Comparison of ENCODE assay signal across 11 mouse cellular contexts in genomic region chr13:98315124-98315523, GRCm38 (mm10). TPM values are rescaled to one million over a fixed set of nuclear protein-coding genes. Genes with fewer than 3 reads are reported as not detected.
A peak's percentile ranks its signal among the peaks of the same experiment; 100 is the strongest.
DNase-seq lines count a peak whose midpoint lies in the region; ATAC-seq and TF ChIP-seq lines count a peak whose summit lies in the region.
"Had no signal": no experiment of that assay in that cellular context is flagged by ENCODE, and none has a peak within 500 bp of the region (broad histone marks: within the 10 kb centered on the region; RNA-seq: fewer than 3 reads in every experiment).

No protein-coding gene starts in this region.

- no peak overlapping the region for H3K27ac ChIP-seq in embryonic facial prominence, embryonic 14.5 days (replicated peaks; ENCODE audit: low read depth, low read length)
- H3K27ac ChIP-seq in intestine, postnatal 0 days (ENCODE audit: low read depth, low read length), result no peak overlapping the region
- H3K27ac ChIP-seq in midbrain, embryonic 15.5 days, result no peak overlapping the region

- peak overlapping the region; percentile 80 for H3K4me2 ChIP-seq in embryonic facial prominence, embryonic 14.5 days (ENCODE audit: low read depth, low read length)
- H3K4me2 ChIP-seq in intestine, postnatal 0 days (replicated peaks; ENCODE audit: low read depth), result peak overlapping the region; percentile 73
- peak overlapping the region; percentile 63; the same call in 1 of the 2 replicates for H3K4me2 ChIP-seq in midbrain, embryonic 15.5 days

- H3K27me3 ChIP-seq in embryonic facial prominence, embryonic 14.5 days (replicated peaks; ENCODE audit: control insufficient read depth, insufficient read depth, low read length), result no peaks in the 10 kb centered on the region
- H3K27me3 ChIP-seq in intestine, postnatal 0 days (replicated peaks; ENCODE audit: control insufficient read depth, insufficient read depth, low read length), result no peaks in the 10 kb centered on the region
- no peaks in the 10 kb centered on the region for H3K27me3 ChIP-seq in midbrain, embryonic 15.5 days (replicated peaks)

- no peaks in the 10 kb centered on the region for H3K9me3 ChIP-seq in embryonic facial prominence, embryonic 14.5 days (ENCODE audit: control insufficient read depth, low read length)
- no peaks in the 10 kb centered on the region for H3K9me3 ChIP-seq in intestine, postnatal 0 days (ENCODE audit: control insufficient read depth)
- H3K9me3 ChIP-seq in midbrain, embryonic 15.5 days, result no peaks in the 10 kb centered on the region

- DNase-seq in kidney, adult 8-10 months, result peak; percentile 4 to 47
- DNase-seq in kidney, postnatal 25 days, result no peak
- DNase-seq in embryonic facial prominence, embryonic 14.5 days (ENCODE audit: low spot score), result no peak
- no peak for DNase-seq in gastrocnemius, postnatal 36 days
- no peak for DNase-seq in thymus, postnatal 14 days
- DNase-seq in retina, postnatal 1 day, result no peak
- DNase-seq: cerebellum, postnatal 25 days; right cerebral cortex, adult 18-20 months had no signal

- no peak for TF ChIP-seq CTCF in intestine, postnatal 0 days (IDR thresholded peaks at IDR 0.05; ENCODE audit: low read depth)

- no peak for ATAC-seq in embryonic facial prominence, embryonic 14.5 days (ENCODE audit: low read depth)
- ATAC-seq in intestine, postnatal 0 days, result no peak
- no peak for ATAC-seq in midbrain, embryonic 15.5 days (replicated peaks)

- H3K9ac ChIP-seq in embryonic facial prominence, embryonic 14.5 days (ENCODE audit: low read depth, low read length), result peak overlapping the region; percentile 1; the same call in 1 of the 2 replicates
- H3K9ac ChIP-seq in intestine, postnatal 0 days (ENCODE audit: low read depth, low read length), result no peak overlapping the region
- no peak overlapping the region for H3K9ac ChIP-seq in midbrain, embryonic 15.5 days

- H3K36me3 ChIP-seq in embryonic facial prominence, embryonic 14.5 days (ENCODE audit: control insufficient read depth, insufficient read depth, low read length), result peaks cover 49% of the 10 kb centered on the region
- peaks cover 31% of the 10 kb centered on the region for H3K36me3 ChIP-seq in intestine, postnatal 0 days (ENCODE audit: control insufficient read depth, insufficient read depth)
- H3K36me3 ChIP-seq in midbrain, embryonic 15.5 days (replicated peaks), result peaks cover 27% of the 10 kb centered on the region; the same call in 1 of the 2 replicates

- intact Hi-C loops in gastrocnemius, postnatal 36 days (cut with DNase I), result loop anchor here (5.0 kb wide), 1 partner anchor 53 kb away; the partner anchor contains the start of genes Ankra2 and Utp15

- WGBS in embryonic facial prominence, embryonic 14.5 days, result 61% methylated on average over 4 of the region's 4 CpGs
- 41% methylated on average over 4 of the region's 4 CpGs for WGBS in intestine, postnatal 0 days
- 75% methylated on average over 4 of the region's 4 CpGs for WGBS in midbrain, embryonic 15.5 days

- peak overlapping the region; percentile 99 for H3K4me3 ChIP-seq in embryonic facial prominence, embryonic 14.5 days (ENCODE audit: low read depth, low read length)
- peak overlapping the region; percentile 87; the same call in 1 of the 2 replicates for H3K4me3 ChIP-seq in intestine, postnatal 0 days (ENCODE audit: low read depth, low read length)
- H3K4me3 ChIP-seq in midbrain, embryonic 15.5 days, result no peak overlapping the region

- peaks cover 11% of the 10 kb centered on the region for H3K4me1 ChIP-seq in embryonic facial prominence, embryonic 14.5 days (ENCODE audit: control insufficient read depth, insufficient read depth, low read length)
- H3K4me1 ChIP-seq in intestine, postnatal 0 days (replicated peaks; ENCODE audit: control insufficient read depth, insufficient read depth, low read length), result peaks cover 11% of the 10 kb centered on the region; the same call in 1 of the 2 replicates
- H3K4me1 ChIP-seq in midbrain, embryonic 15.5 days, result peaks cover 25% of the 10 kb centered on the region

RNA-seq across cellular contexts. Expression of gene Btf3, which starts 1.7 kb away (rescaled TPM):
- polyA plus RNA-seq in embryonic facial prominence, embryonic 14.5 days (2014; fragmentation: Nextera tagmentation; extraction: Ambion mirVana), result 674 and 695 TPM in 2 replicates
- 471 and 494 TPM in 2 replicates for polyA plus RNA-seq in intestine, postnatal 0 days (2015; fragmentation: Nextera tagmentation; extraction: Ambion mirVana)
- polyA plus RNA-seq in midbrain, embryonic 15.5 days (2015; fragmentation: Nextera tagmentation; extraction: Ambion mirVana), result 426 and 445 TPM in 2 replicates
- total RNA-seq in gastrocnemius, postnatal 36 days (2021), result 100 to 1,000 TPM; 186 to 222 TPM

RNA-seq across cellular contexts. Expression of gene Gm21976, which starts 35.4 kb away (rescaled TPM):
- not detected in 2 replicates for polyA plus RNA-seq in embryonic facial prominence, embryonic 14.5 days (2014; fragmentation: Nextera tagmentation; extraction: Ambion mirVana)
- not detected in 2 replicates for polyA plus RNA-seq in intestine, postnatal 0 days (2015; fragmentation: Nextera tagmentation; extraction: Ambion mirVana)
- not detected in 2 replicates for polyA plus RNA-seq in midbrain, embryonic 15.5 days (2015; fragmentation: Nextera tagmentation; extraction: Ambion mirVana)
- total RNA-seq in gastrocnemius, postnatal 36 days (2021), result not detected
- total RNA-seq: layer of hippocampus, postnatal 25 days had no signal

RNA-seq across cellular contexts. Expression of gene Foxd1, which starts 38.9 kb away (rescaled TPM):
- 2.9 and 3.6 TPM in 2 replicates for polyA plus RNA-seq in embryonic facial prominence, embryonic 14.5 days (2014; fragmentation: Nextera tagmentation; extraction: Ambion mirVana)
- polyA plus RNA-seq in intestine, postnatal 0 days (2015; fragmentation: Nextera tagmentation; extraction: Ambion mirVana), result not detected in 2 replicates
- 0.89 and 1.0 TPM in 2 replicates for polyA plus RNA-seq in midbrain, embryonic 15.5 days (2015; fragmentation: Nextera tagmentation; extraction: Ambion mirVana)
- total RNA-seq in gastrocnemius, postnatal 36 days (2021), result under 1 TPM in 1 of 2 experiments, not detected in 1; 0.17 TPM

RNA-seq across cellular contexts. Expression of gene Ankra2, which starts 52.2 kb away (rescaled TPM):
- 26.6 and 30.2 TPM in 2 replicates for polyA plus RNA-seq in embryonic facial prominence, embryonic 14.5 days (2014; fragmentation: Nextera tagmentation; extraction: Ambion mirVana)
- polyA plus RNA-seq in intestine, postnatal 0 days (2015; fragmentation: Nextera tagmentation; extraction: Ambion mirVana), result 18.9 and 19.3 TPM in 2 replicates
- 73.8 and 79.0 TPM in 2 replicates for polyA plus RNA-seq in midbrain, embryonic 15.5 days (2015; fragmentation: Nextera tagmentation; extraction: Ambion mirVana)
- total RNA-seq in gastrocnemius, postnatal 36 days (2021), result 10 to 100 TPM; 11.5 to 14.2 TPM

RNA-seq across cellular contexts. Expression of gene Utp15, which starts 52.3 kb away (rescaled TPM):
- 20.8 and 26.8 TPM in 2 replicates for polyA plus RNA-seq in embryonic facial prominence, embryonic 14.5 days (2014; fragmentation: Nextera tagmentation; extraction: Ambion mirVana)
- 9.3 and 9.8 TPM in 2 replicates for polyA plus RNA-seq in intestine, postnatal 0 days (2015; fragmentation: Nextera tagmentation; extraction: Ambion mirVana)
- polyA plus RNA-seq in midbrain, embryonic 15.5 days (2015; fragmentation: Nextera tagmentation; extraction: Ambion mirVana), result 32.3 and 34.1 TPM in 2 replicates
- total RNA-seq in gastrocnemius, postnatal 36 days (2021), result 1 to 10 TPM; 2.6 to 4.0 TPM

Comparison
In these comparisons a context has a peak if more than half of its experiments do, and no peak if none do; other contexts are left out.
1. DNase-seq: peak in kidney, adult 8-10 months (2 of 2); none in kidney, postnatal 25 days (0 of 2), embryonic facial prominence, embryonic 14.5 days (single experiment), gastrocnemius, postnatal 36 days (0 of 2), thymus, postnatal 14 days (single experiment) and retina, postnatal 1 day (single experiment).
2. Peak in every context shown above with its lines, with median percentiles within 50 percentile points of each other: H3K4me2 ChIP-seq.